Mouse (Mus musculus): Measurements from ENCODE around the gene Ehf. TPM values are rescaled to one million over a fixed set of nuclear protein-coding genes. Genes with fewer than 3 reads are reported as not detected.

Gene Ehf
- polyA plus RNA-seq, 1 experiment from 2014 or later = not detected

DNA sequence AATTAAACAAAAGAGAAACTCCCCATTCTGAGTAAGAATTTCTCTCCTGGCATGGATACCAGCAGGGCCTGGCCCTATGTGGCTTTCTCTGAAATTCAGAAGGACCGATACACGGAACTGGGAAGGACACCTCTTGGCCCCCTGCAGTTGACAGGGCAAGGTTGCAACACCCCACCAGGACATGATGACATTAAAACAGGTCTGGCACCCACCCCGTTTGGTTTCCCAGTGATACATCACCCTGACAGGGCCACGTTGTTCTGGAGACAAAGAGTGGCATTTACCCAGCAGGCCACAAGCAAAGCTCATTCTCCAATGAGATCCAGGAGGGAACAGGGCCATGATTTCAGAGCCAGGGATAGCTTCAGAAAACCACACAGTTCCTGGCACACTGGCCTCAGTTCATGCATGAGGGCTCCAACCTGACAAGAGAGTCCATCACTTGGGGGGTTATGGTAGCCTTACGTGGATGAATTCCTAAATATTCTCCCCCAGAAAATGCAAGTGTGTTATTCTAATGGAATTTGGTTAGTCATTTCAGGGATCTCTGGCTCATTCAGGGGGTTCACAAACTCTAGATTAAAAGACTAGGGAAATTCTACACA is 32.4 kb downstream of the Ehf start:
- no peak overlapping the region for H3K27ac ChIP-seq
- WGBS = 87% methylated on average over 5 of the region's 5 CpGs
- H3K36me3 ChIP-seq (replicated peaks) = no peaks in the 10 kb centered on the region
- DNase-seq (ENCODE audit: extremely low spot score, low spot score) = no peak
- no peak overlapping the region for H3K4me3 ChIP-seq
- H3K4me1 ChIP-seq = no peaks in the 10 kb centered on the region
- no peaks in the 10 kb centered on the region for H3K9me3 ChIP-seq
- no peaks in the 10 kb centered on the region for H3K27me3 ChIP-seq (ENCODE audit: poor library complexity, severe bottlenecking)

DNA sequence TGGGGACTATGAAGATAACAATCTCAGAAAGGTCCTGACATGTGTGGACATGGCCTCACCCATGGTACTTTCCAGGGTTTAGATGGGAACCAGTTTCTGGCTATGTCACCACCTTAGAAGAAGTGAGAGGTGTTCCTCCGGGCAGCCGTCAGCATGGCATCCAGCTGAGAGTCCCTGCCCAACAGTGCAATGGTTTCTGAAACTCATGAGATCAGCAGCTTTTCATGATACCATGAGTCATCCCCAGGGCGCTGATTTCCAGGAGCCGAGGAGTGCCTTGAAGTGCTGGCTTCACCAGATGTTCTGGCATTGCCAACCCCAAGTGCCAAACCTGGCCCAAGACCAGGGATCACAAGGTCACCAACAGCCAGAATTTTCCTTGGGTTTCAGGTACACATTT is 64.0 kb downstream of the Ehf start:
- Histone ChIP-seq H3K36me3 (replicated peaks) (no peaks in the 10 kb centered on the region), H3K9me3 (no peaks in the 10 kb centered on the region), H3K27me3 (ENCODE audit: poor library complexity, severe bottlenecking) (no peaks in the 10 kb centered on the region), H3K4me1 (no peaks in the 10 kb centered on the region), H3K27ac (no peak overlapping the region), H3K4me3 (no peak overlapping the region)
- no peak for DNase-seq (ENCODE audit: extremely low spot score, low spot score)
- WGBS = 87% methylated on average over 4 of the region's 4 CpGs

DNA sequence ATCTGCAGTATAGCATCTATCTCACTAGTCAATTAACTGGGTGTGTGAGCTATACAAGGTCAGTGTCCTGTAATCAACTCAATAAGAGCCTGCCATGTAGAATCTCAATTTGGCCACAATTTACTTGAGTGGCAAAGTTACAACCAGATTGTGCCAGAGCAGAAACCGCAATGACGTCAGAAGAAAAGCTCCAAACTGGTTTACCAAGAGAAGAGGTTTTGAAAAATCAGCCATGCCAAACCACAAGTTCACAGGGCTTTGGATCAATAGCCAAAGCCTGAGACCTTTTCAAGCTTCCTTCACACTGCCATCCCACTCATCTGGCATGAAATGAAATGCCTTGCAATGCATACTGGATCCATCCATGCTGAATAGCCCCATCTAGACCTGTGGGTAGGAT is 76.3 kb downstream of the Ehf start:
- WGBS = 95% methylated on average over 2 of the region's 2 CpGs
- Histone ChIP-seq H3K36me3 (replicated peaks) (no peaks in the 10 kb centered on the region), H3K9me3 (no peaks in the 10 kb centered on the region), H3K27ac (no peak overlapping the region), H3K4me1 (no peaks in the 10 kb centered on the region), H3K4me3 (no peak overlapping the region), H3K27me3 (ENCODE audit: poor library complexity, severe bottlenecking) (no peaks in the 10 kb centered on the region)
- DNase-seq (ENCODE audit: extremely low spot score, low spot score) = no peak

DNA sequence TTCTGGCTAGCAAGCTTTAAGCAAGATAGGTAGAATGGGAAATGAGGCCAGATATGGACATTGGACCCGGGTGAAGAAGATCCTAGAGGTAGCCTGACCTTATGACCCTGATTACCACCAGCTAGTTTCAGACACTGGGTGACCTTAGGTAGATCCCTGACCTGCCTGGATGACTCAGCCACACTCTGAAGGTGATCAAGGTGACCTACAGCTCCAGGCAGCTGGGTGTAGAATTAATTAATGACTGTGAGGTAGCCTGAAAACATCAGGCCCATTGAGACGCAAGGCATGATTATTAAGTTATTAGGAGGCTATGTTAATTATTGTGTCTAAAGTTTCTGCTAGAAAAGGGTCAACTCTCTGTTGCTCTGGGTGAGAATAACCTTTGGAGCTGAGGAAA is 82.2 kb downstream of the Ehf start:
- 88% methylated on average over 2 of the region's 2 CpGs for WGBS
- Histone ChIP-seq H3K27ac (no peak overlapping the region), H3K4me3 (no peak overlapping the region), H3K9me3 (no peaks in the 10 kb centered on the region), H3K4me1 (no peaks in the 10 kb centered on the region), H3K36me3 (replicated peaks) (no peaks in the 10 kb centered on the region), H3K27me3 (ENCODE audit: poor library complexity, severe bottlenecking) (no peaks in the 10 kb centered on the region)
- no peak for DNase-seq (ENCODE audit: extremely low spot score, low spot score)

GRCm38 (mm10) chr2:103218323-103218722 is 84.8 kb downstream of the Ehf start:
- Histone ChIP-seq H3K36me3 (replicated peaks) (no peaks in the 10 kb centered on the region), H3K27me3 (ENCODE audit: poor library complexity, severe bottlenecking) (no peaks in the 10 kb centered on the region), H3K9me3 (no peaks in the 10 kb centered on the region), H3K27ac (no peak overlapping the region), H3K4me1 (peaks cover 12% of the 10 kb centered on the region), H3K4me3 (no peak overlapping the region)
- 92% methylated on average over 4 of the region's 4 CpGs for WGBS
- no peak for DNase-seq (ENCODE audit: extremely low spot score, low spot score)

DNA sequence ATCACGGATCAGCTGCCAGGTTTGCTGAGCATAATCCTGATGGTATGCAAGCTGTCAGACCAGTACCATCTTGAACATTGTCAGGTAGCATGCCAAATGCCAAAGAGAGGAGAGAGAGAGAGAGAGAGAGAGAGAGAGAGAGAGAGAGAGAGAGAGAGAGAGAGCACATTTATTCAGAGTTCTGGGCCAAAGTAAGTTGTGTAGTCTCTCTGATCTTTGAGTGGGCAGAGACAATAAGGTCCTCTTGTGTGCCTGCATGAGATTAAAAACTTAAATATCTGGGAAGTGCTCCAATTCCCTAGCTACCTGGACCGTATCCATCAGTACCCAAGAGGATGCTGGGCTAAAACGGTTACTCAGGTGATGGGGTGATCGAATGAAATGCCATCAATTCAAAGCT is 87.3 kb downstream of the Ehf start:
- Histone ChIP-seq H3K4me1 (peaks cover 21% of the 10 kb centered on the region), H3K9me3 (no peaks in the 10 kb centered on the region), H3K27me3 (ENCODE audit: poor library complexity, severe bottlenecking) (no peaks in the 10 kb centered on the region), H3K27ac (no peak overlapping the region), H3K36me3 (replicated peaks) (no peaks in the 10 kb centered on the region), H3K4me3 (no peak overlapping the region)
- 91% methylated on average over 4 of the region's 4 CpGs for WGBS
- DNase-seq (ENCODE audit: extremely low spot score, low spot score) = no peak

GRCm38 (mm10) chr2:103214861-103215260 is 88.2 kb downstream of the Ehf start:
- Histone ChIP-seq H3K36me3 (replicated peaks) (no peaks in the 10 kb centered on the region), H3K9me3 (no peaks in the 10 kb centered on the region), H3K27ac (0 out of 2 replicates have a peak overlapping the region, but pooled peaks have one; percentile 26), H3K4me3 (no peak overlapping the region), H3K4me1 (peaks cover 21% of the 10 kb centered on the region), H3K27me3 (ENCODE audit: poor library complexity, severe bottlenecking) (no peaks in the 10 kb centered on the region)
- DNase-seq (ENCODE audit: extremely low spot score, low spot score) = no peak
- WGBS = 34% methylated on average over 8 of the region's 8 CpGs

GRCm38 (mm10) chr2:103213547-103213946 is 89.5 kb downstream of the Ehf start:
- no peak for DNase-seq (ENCODE audit: extremely low spot score, low spot score)
- H3K27me3 ChIP-seq (ENCODE audit: poor library complexity, severe bottlenecking) = no peaks in the 10 kb centered on the region
- no peaks in the 10 kb centered on the region for H3K36me3 ChIP-seq (replicated peaks)
- H3K4me3 ChIP-seq = no peak overlapping the region
- no peaks in the 10 kb centered on the region for H3K9me3 ChIP-seq
- H3K4me1 ChIP-seq = peaks cover 21% of the 10 kb centered on the region
- H3K27ac ChIP-seq = no peak overlapping the region
- WGBS = 58% methylated on average over 1 of the region's 1 CpGs

Other genes with a start within 250 kb of the Ehf start
- gene Pdhx, start 229.8 kb downstream of the Ehf start, polyA plus RNA-seq (2016; fragmentation: Nextera tagmentation; extraction: Ambion mirVana) = 40.8 and 41.5 TPM in 2 replicates
- gene Apip, start 229.6 kb downstream of the Ehf start, polyA plus RNA-seq (2016; fragmentation: Nextera tagmentation; extraction: Ambion mirVana) = 57.7 and 61.9 TPM in 2 replicates
- gene Elf5, start 108.4 kb upstream of the Ehf start, polyA plus RNA-seq (2016; fragmentation: Nextera tagmentation; extraction: Ambion mirVana) = 0.07 TPM in 1 of 2 replicates, not detected in the other
- gene Cat, start 181.9 kb upstream of the Ehf start, polyA plus RNA-seq (2016; fragmentation: Nextera tagmentation; extraction: Ambion mirVana) = 96.7 and 98.2 TPM in 2 replicates